Mouse (Mus musculus): ENCODE data around the gene Ran.

The Ran gene

DNA sequence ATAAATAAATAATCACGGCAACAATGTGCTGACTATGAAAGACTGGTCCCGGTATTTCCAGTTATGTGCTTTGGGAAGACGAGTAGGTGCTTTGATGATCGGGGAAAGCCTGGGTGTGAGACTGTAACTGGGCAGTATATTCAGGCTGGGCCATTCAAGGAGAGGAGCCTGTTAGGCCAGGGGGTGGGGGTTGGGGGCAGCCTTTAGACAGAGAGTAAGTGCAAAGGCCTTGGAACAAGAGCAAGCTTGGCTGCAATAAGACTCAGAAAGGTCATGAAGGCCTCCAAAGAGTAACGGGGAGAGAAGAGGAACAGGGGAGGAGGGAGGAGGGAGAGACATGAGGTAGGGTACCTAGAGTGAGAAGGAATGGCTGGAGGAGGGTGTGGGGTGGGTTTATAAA lies 4.3 kb upstream of the Ran start:
- WGBS, result 91% methylated on average over 5 of the region's 5 CpGs

GRCm38 (mm10) chr5:129016370-129016769 lies 3.5 kb upstream of the Ran start:
- 96% methylated on average over 3 of the region's 3 CpGs for WGBS

GRCm38 (mm10) chr5:129018782-129019489 lies 933 bp upstream of the Ran start:
- WGBS, result 68% methylated on average over 13 of the region's 13 CpGs

GRCm38 (mm10) chr5:129020300-129020668 lies 415 bp downstream of the Ran start:
- WGBS, result under 1% methylated on average over 54 of the region's 56 CpGs

DNA sequence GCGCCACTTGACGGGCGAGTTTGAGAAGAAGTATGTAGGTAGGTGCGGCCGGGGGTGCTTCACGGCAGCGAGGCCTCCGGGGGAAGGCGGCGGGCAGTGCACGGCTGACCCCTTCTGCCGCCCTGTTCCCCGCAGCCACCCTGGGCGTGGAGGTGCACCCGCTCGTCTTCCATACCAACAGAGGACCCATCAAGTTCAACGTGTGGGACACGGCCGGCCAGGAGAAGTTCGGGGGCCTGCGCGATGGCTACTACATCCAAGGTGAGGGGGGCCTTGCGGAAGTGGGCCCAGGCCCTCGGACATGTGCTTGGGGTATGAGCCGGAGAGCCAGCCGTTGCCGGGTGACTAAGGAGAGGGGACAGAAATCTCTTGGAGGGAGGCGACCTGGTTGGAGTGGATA lies 862 bp downstream of the Ran start:
- 1% methylated on average over 28 of the region's 28 CpGs for WGBS

DNA sequence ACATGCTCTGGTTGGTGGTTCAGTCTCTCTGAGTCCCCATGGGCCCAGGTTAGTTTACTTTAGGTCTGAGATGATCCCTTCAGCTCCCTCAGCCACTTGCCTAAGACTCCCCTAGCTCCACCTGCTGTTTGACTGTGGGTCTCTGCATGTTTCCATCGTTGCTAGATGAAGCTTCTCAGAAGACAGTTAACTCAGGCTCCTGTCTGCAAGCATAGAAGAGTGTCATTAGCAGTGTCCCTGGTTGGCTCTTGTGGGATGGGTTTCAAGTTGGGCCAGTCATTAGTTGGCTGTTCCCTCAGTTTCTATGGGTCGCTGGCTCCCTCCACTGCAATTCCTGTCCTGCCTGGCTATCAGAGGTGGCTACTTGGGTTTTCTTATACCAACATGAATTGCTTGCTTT lies 5.2 kb downstream of the Ran start:
- WGBS, result 41% methylated on average over 2 of the region's 2 CpGs

DNA sequence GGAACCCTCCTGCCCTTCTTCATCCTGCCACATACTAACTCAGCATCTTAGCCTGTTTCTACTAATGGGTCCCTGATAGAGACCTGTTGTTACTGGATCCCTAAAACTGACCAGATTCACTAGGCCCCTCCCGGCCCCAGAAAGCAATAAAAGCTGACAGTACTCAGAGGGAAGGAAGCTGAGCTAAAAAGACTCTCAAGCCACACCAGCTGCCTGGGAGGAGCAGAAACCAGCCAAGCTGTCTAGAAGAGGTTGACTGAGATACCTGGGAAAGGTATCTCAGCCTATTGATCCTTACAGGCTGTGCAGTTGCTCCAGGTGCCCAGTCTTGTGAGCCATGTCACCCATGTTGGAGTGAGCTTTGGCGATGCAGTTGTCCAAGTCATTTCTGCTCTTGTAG lies 5.9 kb downstream of the Ran start:
- WGBS, result 93% methylated on average over 2 of the region's 2 CpGs

DNA sequence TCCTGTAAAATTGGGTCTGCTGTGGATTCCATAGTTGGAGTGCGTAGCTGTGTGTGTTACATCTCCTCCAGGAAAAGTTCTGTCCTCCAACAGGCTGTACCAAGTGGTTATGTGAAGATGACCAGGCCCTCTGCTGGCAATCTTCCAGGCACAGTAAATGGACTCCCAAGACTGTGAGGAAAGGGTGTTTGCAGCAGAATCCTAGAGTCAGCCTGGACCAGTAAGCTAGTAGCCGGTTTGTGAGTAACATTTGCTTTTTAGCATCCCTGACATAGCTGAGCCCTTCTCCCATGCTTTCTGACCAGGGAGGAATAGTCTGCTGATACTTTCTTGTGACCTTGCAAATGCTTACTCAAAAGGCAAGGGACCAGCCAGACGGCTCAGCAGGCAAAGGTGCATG lies 6.3 kb downstream of the Ran start:
- WGBS, result 95% methylated on average over 3 of the region's 3 CpGs

- WGBS, result 81% methylated on average over 1 of the region's 1 CpGs
Measured at GRCm38 (mm10) chr5:129026637-129027036, 6.8 kb downstream of the Ran start.

DNA sequence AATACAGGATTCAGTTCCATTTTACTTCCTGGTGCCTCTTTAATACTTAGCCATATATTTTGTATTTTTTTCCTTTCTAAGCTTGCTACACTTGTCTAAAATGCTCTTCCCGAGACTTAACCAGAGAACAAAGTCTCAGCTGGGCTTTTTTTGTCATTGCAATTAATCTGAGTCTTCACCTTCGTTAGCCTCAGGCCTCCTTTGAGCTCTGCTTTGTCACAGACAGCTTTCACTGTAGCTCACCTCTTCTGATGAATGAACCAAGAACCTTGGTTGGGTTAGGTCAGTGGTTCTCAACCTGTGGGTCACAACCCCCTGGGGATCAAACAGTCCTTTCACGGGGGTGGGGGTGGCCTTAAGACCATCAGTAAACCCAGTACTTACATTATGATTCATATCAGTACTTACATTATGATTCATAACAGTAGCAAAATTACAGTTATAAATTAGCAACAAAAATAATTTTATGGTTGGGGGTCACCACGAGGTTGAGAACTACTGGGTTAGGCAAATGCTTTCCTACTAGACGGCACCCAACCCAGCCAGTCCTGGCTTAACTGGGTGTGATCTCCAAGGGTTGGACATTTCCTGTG lies 9.4 kb downstream of the Ran start:
- 73% methylated on average over 5 of the region's 5 CpGs for WGBS

- WGBS, result 76% methylated on average over 5 of the region's 5 CpGs
Measured at GRCm38 (mm10) chr5:129036678-129037077, 16.8 kb downstream of the Ran start.

- WGBS, result 58% methylated on average over 7 of the region's 7 CpGs
Measured at GRCm38 (mm10) chr5:129037739-129038138, 17.9 kb downstream of the Ran start.

DNA sequence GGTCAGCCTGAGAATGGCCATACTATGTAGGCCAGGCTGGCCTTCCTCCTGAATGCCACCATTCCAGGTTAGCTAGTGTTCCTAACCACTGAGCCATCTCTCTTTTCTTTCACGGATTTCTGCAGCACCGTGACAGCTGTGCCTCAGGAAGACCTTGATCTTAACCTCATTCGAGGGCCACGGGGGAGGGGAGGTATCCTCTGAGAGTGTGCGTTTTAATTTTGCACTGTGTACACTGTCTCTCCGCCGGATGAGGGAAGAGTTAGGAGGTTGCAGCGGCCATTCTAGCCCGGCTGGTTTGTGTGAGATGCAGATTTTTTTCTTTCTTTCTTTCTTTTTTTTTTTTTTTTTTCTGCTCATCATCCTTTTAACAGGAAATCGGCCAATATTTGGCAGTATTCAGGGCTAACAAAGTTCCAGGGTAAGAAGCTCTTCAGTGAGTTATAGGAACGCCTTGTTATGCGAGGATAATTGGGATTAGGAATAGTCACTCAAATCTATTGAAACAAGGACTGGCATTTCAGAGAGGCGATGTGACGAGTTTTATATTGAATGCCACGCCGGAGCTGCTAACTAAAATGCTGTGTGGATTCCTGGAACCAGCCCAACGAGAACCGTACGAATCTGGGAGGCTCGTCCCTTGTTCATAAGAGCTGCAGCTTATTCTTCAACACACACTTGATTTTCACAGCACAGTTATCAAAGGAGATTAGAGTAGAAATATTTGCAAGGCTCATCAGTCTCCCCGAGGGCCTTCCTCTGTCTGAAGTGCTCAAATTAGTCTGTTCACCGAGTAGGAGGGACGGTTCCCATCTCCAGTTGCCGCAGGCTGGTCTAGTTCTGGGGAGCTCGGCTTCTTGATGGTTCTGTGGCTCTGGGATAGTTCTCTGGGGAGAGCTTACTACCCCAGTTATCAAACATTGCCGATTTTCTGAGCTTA lies 26.0 kb downstream of the Ran start:
- WGBS, result 29% methylated on average over 26 of the region's 26 CpGs

GRCm38 (mm10) chr5:129049372-129049771 lies 29.5 kb downstream of the Ran start:
- 36% methylated on average over 9 of the region's 9 CpGs for WGBS

GRCm38 (mm10) chr5:129051910-129052309 lies 32.0 kb downstream of the Ran start:
- WGBS, result 82% methylated on average over 3 of the region's 3 CpGs

- WGBS, result 23% methylated on average over 20 of the region's 20 CpGs
Measured at GRCm38 (mm10) chr5:129052636-129053355, 32.9 kb downstream of the Ran start.

DNA sequence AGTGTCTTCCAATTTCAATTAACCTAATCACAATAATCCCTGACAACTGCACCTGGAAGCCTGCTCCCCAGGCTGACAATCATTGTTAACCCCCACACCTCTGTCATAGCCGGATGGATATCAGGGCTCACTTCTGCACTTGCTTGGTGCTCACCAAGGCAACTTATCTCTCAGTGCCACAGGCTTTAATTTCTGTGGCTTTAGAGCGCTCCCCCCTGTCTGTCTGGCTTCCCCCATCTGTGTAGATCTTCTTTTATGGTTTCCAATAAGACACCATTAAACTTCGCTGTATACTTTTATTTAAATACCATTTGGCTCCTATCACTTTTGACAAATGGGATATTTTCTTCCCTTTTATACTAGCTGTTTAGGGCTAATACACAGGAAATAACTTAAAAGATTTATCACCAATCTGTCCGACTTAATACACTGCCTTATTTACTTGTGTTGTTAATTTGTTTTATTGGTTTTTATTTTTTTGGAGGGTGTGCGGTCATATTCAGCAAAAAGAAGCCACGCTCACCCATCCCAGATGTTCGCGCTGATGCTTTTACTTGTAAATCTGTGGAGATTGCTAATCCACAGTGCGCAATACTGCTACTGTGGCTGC lies 34.9 kb downstream of the Ran start:
- WGBS, result 93% methylated on average over 9 of the region's 9 CpGs

- 87% methylated on average over 3 of the region's 3 CpGs for WGBS
Measured at GRCm38 (mm10) chr5:129059116-129059515, 39.2 kb downstream of the Ran start.

- 18% methylated on average over 13 of the region's 13 CpGs for WGBS
Measured at GRCm38 (mm10) chr5:129061579-129061978, 41.7 kb downstream of the Ran start.

DNA sequence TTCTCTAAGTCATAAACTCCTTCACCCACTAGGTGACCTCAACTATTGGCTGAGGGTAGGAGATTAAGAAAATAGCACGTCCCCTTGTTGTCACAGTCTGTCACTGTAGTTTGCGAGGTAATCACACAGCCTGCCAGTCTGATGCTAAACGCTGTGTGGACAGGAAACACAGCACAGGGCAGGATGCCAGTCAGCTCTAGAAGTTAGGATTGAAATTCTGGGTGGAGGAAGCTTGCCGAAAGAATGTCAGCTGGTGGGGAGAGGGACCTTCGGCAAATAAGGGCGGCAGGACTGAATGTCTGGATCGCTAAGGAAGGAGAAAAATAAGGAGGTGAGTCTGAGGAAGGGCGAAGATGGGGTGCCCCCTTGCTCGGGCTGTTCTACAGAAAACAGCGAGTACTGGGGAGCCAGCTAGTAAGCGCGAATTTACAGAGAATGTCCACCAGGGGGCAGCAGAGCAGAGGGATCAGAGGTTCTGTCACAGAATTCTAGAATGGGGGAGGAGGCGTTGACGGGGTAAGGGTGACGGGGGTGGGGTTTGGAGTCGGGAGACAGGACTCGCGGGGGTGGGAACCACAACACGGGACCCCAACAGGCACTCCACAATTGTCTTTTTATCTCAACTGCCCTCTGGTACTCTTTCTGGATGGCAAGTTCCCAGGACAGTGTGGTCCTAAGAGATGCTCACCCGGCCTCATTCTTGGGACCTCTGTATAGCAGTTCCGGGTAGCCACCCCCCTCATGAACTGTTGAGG lies 43.3 kb downstream of the Ran start:
- 3% methylated on average over 21 of the region's 21 CpGs for WGBS

GRCm38 (mm10) chr5:129063792-129064087 lies 43.9 kb downstream of the Ran start:
- WGBS, result 40% methylated on average over 8 of the region's 8 CpGs
